Mouse (Mus musculus): ENCODE results near the gene Edf1. TPM values are rescaled to one million over a fixed set of nuclear protein-coding genes. Genes with fewer than 3 reads are reported as not detected.
A peak's percentile ranks its signal among the peaks of the same experiment; 100 is the strongest.

The Edf1 gene
- polyA plus RNA-seq, 3 experiments from 2014 or later, result 246 to 394 (median 269) TPM

GRCm38 (mm10) chr2:25583120-25583481, 25.5 kb downstream of the Edf1 start:
- no peak for ATAC-seq

GRCm38 (mm10) chr2:25583571-25583970, 25.9 kb downstream of the Edf1 start:
- ATAC-seq, result no peak

- ATAC-seq, result no peak
Measured at GRCm38 (mm10) chr2:25584152-25584551, 26.5 kb downstream of the Edf1 start.

GRCm38 (mm10) chr2:25584856-25585255, 27.2 kb downstream of the Edf1 start:
- no peak for ATAC-seq

- no peak for ATAC-seq
Measured at GRCm38 (mm10) chr2:25585601-25586000, 28.0 kb downstream of the Edf1 start.

- no peak for ATAC-seq
Measured at GRCm38 (mm10) chr2:25587290-25587689, 29.6 kb downstream of the Edf1 start.

- no peak for ATAC-seq
Measured at GRCm38 (mm10) chr2:25588227-25588907, 30.7 kb downstream of the Edf1 start.

- no peak for ATAC-seq
Measured at GRCm38 (mm10) chr2:25591863-25592262, 34.2 kb downstream of the Edf1 start.

- no peak for ATAC-seq
Measured at GRCm38 (mm10) chr2:25596765-25597510, 39.3 kb downstream of the Edf1 start.

GRCm38 (mm10) chr2:25598749-25599148, 41.1 kb downstream of the Edf1 start:
- no peak for ATAC-seq

- no peak for ATAC-seq
Measured at GRCm38 (mm10) chr2:25600037-25600436, 42.4 kb downstream of the Edf1 start.

- ATAC-seq, result no peak
Measured at GRCm38 (mm10) chr2:25602526-25602925, 44.9 kb downstream of the Edf1 start.

GRCm38 (mm10) chr2:25607761-25608622, 50.3 kb downstream of the Edf1 start, which contains the start of gene Rabl6:
Gene Rabl6, minus strand, starts transcription at chr2:25608521.
- ATAC-seq, result peak; percentile 78

- ATAC-seq, result no peak
Measured at GRCm38 (mm10) chr2:25608671-25609070, 51.0 kb downstream of the Edf1 start.

Other genes with a start within 250 kb of the Edf1 start
- gene Grin1, start 238.7 kb upstream of the Edf1 start, polyA plus RNA-seq (2017; shearing (Covaris generic)), result not detected
- gene Man1b1, start 225.5 kb upstream of the Edf1 start, polyA plus RNA-seq (2017; shearing (Covaris generic)), result 10 to 100 TPM; 21.2 to 24.3 (median 23.1) TPM
- 10 to 100 TPM; 10.2 to 24.6 (median 21.1) TPM for gene Dpp7, start 201.5 kb upstream of the Edf1 start, polyA plus RNA-seq (2017; shearing (Covaris generic))
- 10 to 100 TPM; 12.2 to 20.6 (median 18.3) TPM for gene Uap1l1, start 192.2 kb upstream of the Edf1 start, polyA plus RNA-seq (2017; shearing (Covaris generic))
- 10 to 100 TPM in 1 of 3 experiments, under 1 TPM in 2; 0.44 to 10.5 (median 0.80) TPM for gene Sapcd2, start 185.5 kb upstream of the Edf1 start, polyA plus RNA-seq (2017; shearing (Covaris generic))
- 1 to 10 TPM in 1 of 3 experiments, under 1 TPM in 1, not detected in 1; 0.49 to 1.3 TPM for gene Entpd2, start 162.0 kb upstream of the Edf1 start, polyA plus RNA-seq (2017; shearing (Covaris generic))
- gene Npdc1, start 158.5 kb upstream of the Edf1 start, polyA plus RNA-seq (2017; shearing (Covaris generic)), result 1 to 10 TPM; 2.8 to 6.1 (median 6.0) TPM
- 10 to 100 TPM in 1 of 3 experiments, 1 to 10 TPM in 2; 4.1 to 14.7 (median 7.2) TPM for gene Fut7, start 134.6 kb upstream of the Edf1 start, polyA plus RNA-seq (2017; shearing (Covaris generic))
- gene Abca2, start 129.1 kb upstream of the Edf1 start, polyA plus RNA-seq (2017; shearing (Covaris generic)), result 10 to 100 TPM; 31.4 to 59.3 (median 41.8) TPM
- 1 to 10 TPM; 1.2 to 1.9 (median 1.6) TPM for gene Clic3, start 101.0 kb upstream of the Edf1 start, polyA plus RNA-seq (2017; shearing (Covaris generic))
- gene Paxx, start 96.8 kb upstream of the Edf1 start, polyA plus RNA-seq (2017; shearing (Covaris generic)), result 10 to 100 TPM; 70.4 to 92.1 (median 89.2) TPM
- not detected for gene Ptgds, start 87.8 kb upstream of the Edf1 start, polyA plus RNA-seq (2017; shearing (Covaris generic))
- not detected for gene Lcn12, start 63.9 kb upstream of the Edf1 start, polyA plus RNA-seq (2017; shearing (Covaris generic))
- gene Fbxw5, start 57.1 kb upstream of the Edf1 start, polyA plus RNA-seq (2017; shearing (Covaris generic)), result 10 to 100 TPM; 49.1 to 88.0 (median 76.8) TPM
- gene C8g, start 56.1 kb upstream of the Edf1 start, polyA plus RNA-seq (2017; shearing (Covaris generic)), result 1 to 10 TPM; 2.1 to 5.1 (median 3.4) TPM
- 10 to 100 TPM; 74.8 to 85.3 (median 76.1) TPM for gene Traf2, start 10.9 kb upstream of the Edf1 start, polyA plus RNA-seq (2017; shearing (Covaris generic))
- gene Mamdc4, start 17.0 kb downstream of the Edf1 start, polyA plus RNA-seq (2017; shearing (Covaris generic)), result 1 to 10 TPM in 2 of 3 experiments, under 1 TPM in 1; 0.85 to 2.2 (median 1.3) TPM
- 10 to 100 TPM; 37.0 to 64.3 (median 56.2) TPM for gene Phpt1, start 17.4 kb downstream of the Edf1 start, polyA plus RNA-seq (2017; shearing (Covaris generic))
- under 1 TPM in 1 of 3 experiments, not detected in 2; 0.07 TPM for gene Ajm1, start 23.9 kb downstream of the Edf1 start, polyA plus RNA-seq (2017; shearing (Covaris generic))
- gene Rabl6, start 50.7 kb downstream of the Edf1 start, polyA plus RNA-seq (2017; shearing (Covaris generic)), result 10 to 100 TPM; 14.0 to 28.3 (median 18.0) TPM
- gene Ccdc183, start 59.8 kb downstream of the Edf1 start, polyA plus RNA-seq (2017; shearing (Covaris generic)), result not detected
- 1 to 10 TPM in 2 of 3 experiments, under 1 TPM in 1; 0.80 to 2.2 (median 1.1) TPM for gene Tmem141, start 64.2 kb downstream of the Edf1 start, polyA plus RNA-seq (2017; shearing (Covaris generic))
- under 1 TPM in 1 of 3 experiments, not detected in 2; 0.96 TPM for gene Fcna, start 70.2 kb downstream of the Edf1 start, polyA plus RNA-seq (2017; shearing (Covaris generic))
- gene Lcn8, start 95.3 kb downstream of the Edf1 start, polyA plus RNA-seq (2017; shearing (Covaris generic)), result not detected
- not detected for gene Lcn5, start 100.1 kb downstream of the Edf1 start, polyA plus RNA-seq (2017; shearing (Covaris generic))
- not detected for gene Lcn6, start 118.9 kb downstream of the Edf1 start, polyA plus RNA-seq (2017; shearing (Covaris generic))
- gene Lcn10, start 124.9 kb downstream of the Edf1 start, polyA plus RNA-seq (2017; shearing (Covaris generic)), result 1 to 10 TPM in 2 of 3 experiments, not detected in 1; 1.1 to 1.4 TPM
- not detected for gene Obp2a, start 142.2 kb downstream of the Edf1 start, polyA plus RNA-seq (2017; shearing (Covaris generic))
- 100 to 1,000 TPM in 1 of 3 experiments, 10 to 100 TPM in 2; 31.0 to 105 (median 84.4) TPM for gene Bmyc, start 148.9 kb downstream of the Edf1 start, polyA plus RNA-seq (2017; shearing (Covaris generic))
- not detected for gene Obp2b, start 179.2 kb downstream of the Edf1 start, polyA plus RNA-seq (2017; shearing (Covaris generic))
- gene Lcn3, start 207.7 kb downstream of the Edf1 start, polyA plus RNA-seq (2017; shearing (Covaris generic)), result not detected
- not detected for gene Lcn11, start 219.2 kb downstream of the Edf1 start, polyA plus RNA-seq (2017; shearing (Covaris generic))
- not detected for gene Gm13539, start 224.4 kb downstream of the Edf1 start, polyA plus RNA-seq (2017; shearing (Covaris generic))

Measured in inflammation-experienced regulatory T-cells, adult 6 months (primary cell).